Mouse (Mus musculus) stomach, embryonic 15.5 days (tissue): ENCODE measurements around the gene Fblim1. TPM values are rescaled to one million over a fixed set of nuclear protein-coding genes. Genes with fewer than 3 reads are reported as not detected.

Source experiments
- ATAC-seq: fragments of 200-750 bp; cut with Nextera tagmentation; 2 replicates; pipeline ENCODE4 v1.8.0; 2017; ENCODE audit warnings: low read depth, moderate number of reproducible peaks, moderate TSS enrichment; ENCODE audit not compliant: insufficient read depth, low FRiP score
- H3K27ac ChIP-seq: fragments of 300-500 bp; sonication (generic); 2 replicates; pipeline ENCODE4 v1.5.1; 2015; ENCODE audit warnings: mild to moderate bottlenecking, inconsistent platforms
- H3K27me3 ChIP-seq: fragments of 300-500 bp; sonication (generic); replicated peaks from 2 replicates; pipeline ENCODE4 v1.6.1; 2015; ENCODE audit warnings: inconsistent platforms
- H3K36me3 ChIP-seq: fragments of 300-500 bp; sonication (generic); 2 replicates; pipeline ENCODE4 v1.6.1; 2015; ENCODE audit warnings: inconsistent platforms
- H3K4me1 ChIP-seq: fragments of 300-500 bp; sonication (generic); 2 replicates; pipeline ENCODE4 v1.6.1; 2015; ENCODE audit warnings: inconsistent platforms
- H3K4me2 ChIP-seq: fragments of 300-500 bp; sonication (generic); 2 replicates; pipeline ENCODE4 v1.6.1; 2015; ENCODE audit warnings: mild to moderate bottlenecking, inconsistent platforms
- H3K4me3 ChIP-seq: fragments of 300-500 bp; sonication (generic); replicated peaks from 2 replicates; pipeline ENCODE4 v1.5.1; 2015; ENCODE audit warnings: inconsistent platforms
- H3K9ac ChIP-seq: fragments of 300-500 bp; sonication (generic); 2 replicates; pipeline ENCODE4 v1.6.1; 2015; ENCODE audit warnings: inconsistent platforms
- H3K9me3 ChIP-seq: fragments of 300-500 bp; sonication (generic); 2 replicates; pipeline ENCODE4 v1.6.1; 2016; ENCODE audit warnings: inconsistent platforms
- WGBS: fragments of 180-500 bp; shearing (Covaris S2); methylation state at CpG from one replicate; pipeline ENCODE4 v1.1.7; 2015; 5-methylcytosine and 5-hydroxymethylcytosine counted together
- polyA plus RNA-seq: library from polyadenylated mRNA; unstranded; fragments of >200 nt; fragmentation: Nextera tagmentation; extraction: Ambion mirVana; gene quantifications from 2 replicates; pipeline ENCODE4 v1.2.1, GENCODE M21; 2015

Fblim1 gene
- polyA plus RNA-seq, 1 experiment from 2014 or later: 71.1 TPM

DNA sequence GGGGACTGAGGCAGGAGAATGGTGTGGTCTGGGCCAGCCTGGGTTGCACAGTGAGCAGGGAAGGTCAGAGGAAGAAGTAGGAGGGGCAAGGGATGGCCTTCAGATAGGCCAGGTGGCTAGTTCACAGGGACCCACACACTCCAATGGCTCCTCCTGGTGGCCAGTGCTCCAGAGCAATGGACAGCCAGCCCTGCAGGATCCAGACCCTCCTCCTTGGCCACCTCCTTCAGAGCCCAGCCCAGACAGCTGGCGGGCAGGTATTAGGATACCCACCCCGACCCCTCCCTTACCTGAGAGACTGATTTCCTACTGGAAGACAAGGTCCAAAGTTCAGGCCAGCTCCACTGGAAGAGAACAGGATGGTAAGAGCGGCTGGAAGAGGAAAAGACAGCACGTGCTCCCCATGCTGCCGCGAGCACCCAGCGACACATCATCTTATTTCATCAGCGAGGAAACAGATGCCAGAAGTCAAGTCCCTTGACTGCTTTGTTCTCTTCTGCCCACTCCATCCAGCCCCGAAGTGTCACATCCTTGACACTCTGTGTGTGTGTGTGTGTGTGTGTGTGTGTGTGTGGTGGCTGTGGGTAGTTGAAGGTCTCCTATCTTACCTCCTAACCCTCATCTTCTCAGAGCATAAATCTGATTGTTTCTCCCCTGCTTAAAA lies 10.2 kb downstream of the Fblim1 start:
- ATAC-seq: no peak
- WGBS: 73% methylated on average over 9 of the region's 9 CpGs
- no peak overlapping the region for H3K9ac ChIP-seq
- H3K27ac ChIP-seq: no peak overlapping the region
- H3K27me3 ChIP-seq: no peaks in the 10 kb centered on the region
- no peaks in the 10 kb centered on the region for H3K9me3 ChIP-seq
- no peak overlapping the region for H3K4me3 ChIP-seq
- H3K36me3 ChIP-seq: peaks cover 27% of the 10 kb centered on the region
- peaks cover 30% of the 10 kb centered on the region for H3K4me1 ChIP-seq
- no peak overlapping the region for H3K4me2 ChIP-seq

GRCm38 (mm10) chr4:141595138-141595537 lies 10.8 kb downstream of the Fblim1 start:
- Histone ChIP-seq H3K9me3 (no peaks in the 10 kb centered on the region), H3K4me1 (peaks cover 24% of the 10 kb centered on the region), H3K4me3 (no peak overlapping the region), H3K27me3 (no peaks in the 10 kb centered on the region), H3K9ac (no peak overlapping the region), H3K4me2 (no peak overlapping the region), H3K36me3 (peaks cover 30% of the 10 kb centered on the region), H3K27ac (no peak overlapping the region)
- no peak for ATAC-seq
- 92% methylated on average over 11 of the region's 11 CpGs for WGBS

DNA sequence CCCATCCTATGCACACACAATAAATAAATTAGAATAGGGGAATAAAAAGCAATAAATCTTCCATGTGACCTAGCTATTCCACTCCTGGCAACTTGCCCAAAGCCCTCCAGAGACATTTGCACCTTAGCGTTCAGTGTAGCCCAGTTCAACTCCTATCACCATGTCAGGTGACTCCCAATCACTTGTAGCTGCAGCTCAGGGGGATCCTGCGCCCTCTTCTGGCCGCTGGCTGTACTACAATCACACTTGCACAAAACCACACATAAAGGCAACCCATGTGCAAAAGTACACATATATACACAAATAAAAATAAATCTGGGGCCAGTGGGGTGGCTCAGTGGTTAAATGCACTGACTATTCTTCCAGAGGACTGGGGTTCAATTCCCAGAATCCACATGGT lies 14.3 kb downstream of the Fblim1 start:
- H3K4me3 ChIP-seq: no peak overlapping the region
- ATAC-seq: no peak
- peaks cover 4% of the 10 kb centered on the region; the same call in 1 of the 2 replicates for H3K4me1 ChIP-seq
- no peak overlapping the region for H3K4me2 ChIP-seq
- no peak overlapping the region for H3K9ac ChIP-seq
- no peaks in the 10 kb centered on the region for H3K27me3 ChIP-seq
- H3K36me3 ChIP-seq: peaks cover 59% of the 10 kb centered on the region
- H3K9me3 ChIP-seq: no peaks in the 10 kb centered on the region
- H3K27ac ChIP-seq: no peak overlapping the region
- WGBS: 23% methylated on average over 3 of the region's 3 CpGs

DNA sequence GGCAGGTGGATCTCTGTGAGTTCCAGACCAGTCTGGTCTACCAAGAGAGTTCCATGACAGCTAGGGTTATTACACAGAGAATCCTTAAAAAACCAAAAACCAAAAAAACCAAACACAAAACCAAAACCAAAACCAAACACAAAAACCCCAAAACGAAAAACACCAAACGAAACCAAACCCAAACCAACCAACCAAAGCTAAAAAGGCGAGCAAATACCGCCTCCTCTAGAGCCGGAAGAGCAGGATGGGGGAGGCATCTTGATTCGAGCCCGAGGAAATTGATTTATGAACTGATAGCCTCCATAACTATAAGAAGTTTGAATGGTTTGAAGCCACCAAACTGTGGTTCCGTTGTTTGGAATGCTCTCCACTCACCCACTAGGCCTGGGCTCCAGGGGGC lies 22.0 kb downstream of the Fblim1 start:
- 92% methylated on average over 8 of the region's 8 CpGs for WGBS
- Histone ChIP-seq H3K27ac (no peak overlapping the region), H3K4me3 (no peak overlapping the region), H3K9ac (no peak overlapping the region), H3K36me3 (peaks cover 41% of the 10 kb centered on the region), H3K4me2 (no peak overlapping the region), H3K27me3 (no peaks in the 10 kb centered on the region), H3K4me1 (no peaks in the 10 kb centered on the region), H3K9me3 (no peaks in the 10 kb centered on the region)
- no peak for ATAC-seq

DNA sequence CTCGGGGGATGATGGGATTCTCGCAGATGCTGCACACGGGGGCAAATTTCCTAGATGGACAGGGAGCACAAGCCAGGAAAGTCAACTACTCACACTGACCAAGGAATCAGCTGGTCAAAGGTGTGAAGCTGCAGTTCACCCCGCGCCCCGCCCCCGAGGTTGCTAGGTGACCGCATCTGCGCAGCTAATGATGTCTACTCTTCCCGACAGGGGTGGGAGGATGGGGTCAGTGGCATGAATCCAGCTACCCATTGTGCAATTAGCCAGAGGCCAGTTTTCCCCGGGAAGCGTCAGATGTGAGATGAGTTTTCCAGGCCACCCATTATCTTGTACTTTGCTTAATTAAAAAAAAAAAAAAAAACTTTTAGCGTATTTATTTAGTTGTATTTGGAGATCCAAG lies 24.8 kb downstream of the Fblim1 start:
- no peaks in the 10 kb centered on the region for H3K27me3 ChIP-seq
- H3K27ac ChIP-seq: no peak overlapping the region
- no peak overlapping the region for H3K9ac ChIP-seq
- no peaks in the 10 kb centered on the region for H3K9me3 ChIP-seq
- 89% methylated on average over 13 of the region's 13 CpGs for WGBS
- ATAC-seq: no peak
- H3K4me1 ChIP-seq: no peaks in the 10 kb centered on the region
- H3K4me3 ChIP-seq: no peak overlapping the region
- peaks cover 35% of the 10 kb centered on the region for H3K36me3 ChIP-seq
- no peak overlapping the region for H3K4me2 ChIP-seq

GRCm38 (mm10) chr4:141578833-141579232 lies 27.1 kb downstream of the Fblim1 start:
- Histone ChIP-seq H3K9me3 (no peaks in the 10 kb centered on the region), H3K4me2 (no peak overlapping the region), H3K27me3 (no peaks in the 10 kb centered on the region), H3K9ac (no peak overlapping the region), H3K4me3 (no peak overlapping the region), H3K27ac (peak overlapping the region; percentile 69; the same call in 1 of the 2 replicates), H3K36me3 (peaks cover 26% of the 10 kb centered on the region), H3K4me1 (no peaks in the 10 kb centered on the region)
- peak; percentile 78 for ATAC-seq
- WGBS: 34% methylated on average over 3 of the region's 3 CpGs

DNA sequence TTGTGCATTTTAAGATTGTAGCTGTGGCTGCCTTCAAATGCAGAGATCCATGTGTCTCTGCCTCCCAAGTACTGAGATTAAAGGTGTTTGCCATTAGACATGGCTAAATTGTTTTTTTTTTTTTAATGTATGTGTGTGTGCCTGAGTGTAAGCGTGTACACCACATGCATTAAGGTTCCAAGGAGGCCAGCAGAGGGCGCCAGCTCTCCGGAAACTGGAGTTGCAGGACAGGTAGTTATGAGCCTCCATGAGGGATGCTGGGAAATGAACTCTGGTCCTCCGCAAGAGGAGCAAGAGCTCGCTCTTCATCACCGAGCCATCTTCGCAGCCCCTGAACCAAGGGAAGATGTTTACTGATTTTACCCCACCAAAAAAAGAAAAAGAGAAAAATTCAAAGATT lies 29.0 kb downstream of the Fblim1 start:
- H3K27ac ChIP-seq: no peak overlapping the region
- H3K9me3 ChIP-seq: no peaks in the 10 kb centered on the region
- H3K4me2 ChIP-seq: no peak overlapping the region
- H3K36me3 ChIP-seq: peaks cover 15% of the 10 kb centered on the region
- 0 out of 2 replicates have a peak, but pooled peaks cover 7% of the 10 kb centered on the region for H3K4me1 ChIP-seq
- WGBS: 93% methylated on average over 7 of the region's 7 CpGs
- H3K4me3 ChIP-seq: no peak overlapping the region
- ATAC-seq: no peak
- no peaks in the 10 kb centered on the region for H3K27me3 ChIP-seq
- no peak overlapping the region for H3K9ac ChIP-seq

DNA sequence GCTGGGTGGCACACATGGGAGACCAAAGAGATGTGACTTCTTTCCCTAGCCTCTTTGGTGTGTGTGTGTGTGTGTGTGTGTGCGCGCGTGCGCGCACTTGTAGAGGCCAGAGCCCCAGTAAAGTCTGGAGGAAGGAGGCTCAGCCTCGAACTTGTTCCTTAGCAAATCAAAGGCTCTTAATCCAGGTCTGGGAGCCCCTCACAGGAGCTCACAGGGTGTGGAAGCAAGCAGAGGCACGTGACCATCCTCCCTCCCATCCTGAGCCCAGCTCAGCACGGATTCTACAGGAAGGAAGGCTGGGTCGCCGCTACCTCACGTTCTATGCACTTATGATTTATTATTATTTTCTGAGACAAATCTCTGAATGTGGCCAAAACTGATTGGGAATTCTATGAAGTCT lies 29.5 kb downstream of the Fblim1 start:
- Histone ChIP-seq H3K9ac (no peak overlapping the region), H3K4me1 (0 out of 2 replicates have a peak, but pooled peaks cover 8% of the 10 kb centered on the region), H3K27ac (no peak overlapping the region), H3K9me3 (no peaks in the 10 kb centered on the region), H3K4me2 (no peak overlapping the region), H3K36me3 (peaks cover 15% of the 10 kb centered on the region), H3K27me3 (no peaks in the 10 kb centered on the region), H3K4me3 (no peak overlapping the region)
- no peak for ATAC-seq
- 79% methylated on average over 11 of the region's 11 CpGs for WGBS

GRCm38 (mm10) chr4:141574789-141575702 lies 30.9 kb downstream of the Fblim1 start:
- Histone ChIP-seq H3K27me3 (no peaks in the 10 kb centered on the region), H3K9me3 (no peaks in the 10 kb centered on the region), H3K27ac (0 out of 2 replicates have a peak overlapping the region, but pooled peaks have one; percentile 31), H3K36me3 (peaks cover 10% of the 10 kb centered on the region), H3K4me1 (0 out of 2 replicates have a peak, but pooled peaks cover 11% of the 10 kb centered on the region), H3K4me2 (peak overlapping the region; percentile 33; the same call in 1 of the 2 replicates), H3K4me3 (no peak overlapping the region), H3K9ac (no peak overlapping the region)
- peak; percentile 28; the same call in 1 of the 2 replicates for ATAC-seq
- 36% methylated on average over 27 of the region's 27 CpGs for WGBS

DNA sequence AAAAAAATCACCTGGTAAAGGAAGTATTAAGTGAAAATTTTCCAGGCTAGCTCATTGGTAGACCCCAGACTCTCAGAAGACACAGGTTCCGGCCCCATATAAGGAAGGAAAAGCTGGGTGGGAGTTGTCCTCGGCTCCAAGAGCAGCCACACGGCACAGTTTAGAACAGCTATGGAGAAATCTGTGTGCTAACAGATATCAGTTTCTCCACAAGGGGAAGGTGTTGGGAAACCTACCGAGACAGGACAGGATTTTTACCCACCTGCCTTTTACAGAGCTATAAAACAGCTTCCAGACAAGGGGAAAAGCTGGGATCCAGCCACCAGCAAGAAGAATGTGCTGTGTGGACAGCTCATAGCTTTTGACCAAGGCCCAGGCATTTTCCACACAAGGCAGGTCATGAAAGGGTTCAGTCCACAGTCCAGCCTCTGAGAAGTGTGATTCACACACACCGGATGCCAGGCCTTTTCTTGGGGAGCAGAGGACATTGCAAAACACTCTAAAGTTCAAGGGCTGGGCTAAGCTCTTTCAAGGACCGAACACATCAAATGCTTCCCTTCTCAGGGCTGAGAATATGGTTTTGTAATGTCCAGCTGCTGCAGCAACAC lies 32.4 kb downstream of the Fblim1 start:
- peak overlapping the region; percentile 75 for H3K27ac ChIP-seq
- no peak overlapping the region for H3K4me3 ChIP-seq
- no peak overlapping the region for H3K9ac ChIP-seq
- 38% methylated on average over 6 of the region's 6 CpGs for WGBS
- H3K27me3 ChIP-seq: no peaks in the 10 kb centered on the region
- H3K36me3 ChIP-seq: peaks cover 10% of the 10 kb centered on the region
- H3K4me2 ChIP-seq: 0 out of 2 replicates have a peak overlapping the region, but pooled peaks have one; percentile 14
- 0 out of 2 replicates have a peak, but pooled peaks cover 11% of the 10 kb centered on the region for H3K4me1 ChIP-seq
- no peaks in the 10 kb centered on the region for H3K9me3 ChIP-seq
- no peak for ATAC-seq

DNA sequence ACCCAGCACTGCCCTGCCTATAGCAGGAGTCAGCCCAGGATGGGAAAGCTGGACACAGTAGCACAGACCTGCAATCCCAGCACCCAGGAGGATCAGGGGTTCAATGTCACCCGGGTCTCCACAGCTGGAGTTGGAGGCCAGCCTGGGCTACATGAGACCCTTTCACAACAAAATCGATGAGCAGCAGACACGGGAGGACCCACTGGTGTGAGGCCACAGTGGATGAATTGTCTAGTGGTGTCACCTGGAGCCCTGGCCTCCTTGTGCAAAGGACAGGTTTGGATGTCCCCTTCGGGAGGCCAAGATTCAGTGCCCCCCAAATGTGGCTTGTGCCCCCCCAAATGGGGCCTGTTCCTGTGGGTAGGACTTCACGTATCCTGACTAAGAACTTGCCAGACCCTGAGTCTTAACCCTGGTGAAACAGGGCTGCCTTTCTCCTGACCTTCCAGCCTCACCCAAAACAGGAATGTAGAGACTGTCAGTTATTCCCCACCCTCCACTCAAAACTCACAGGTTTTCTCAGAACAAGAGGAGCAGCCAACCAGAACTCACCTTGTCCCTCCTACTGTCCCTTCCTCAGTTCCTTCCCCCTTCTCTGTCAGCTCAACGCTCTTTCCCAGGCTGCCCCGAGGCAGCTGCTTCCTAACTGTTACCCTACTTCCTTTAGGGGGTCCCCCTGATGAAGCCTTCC lies 33.1 kb downstream of the Fblim1 start:
- H3K9me3 ChIP-seq: no peaks in the 10 kb centered on the region
- peak; percentile 5; the same call in 1 of the 2 replicates for ATAC-seq
- no peaks in the 10 kb centered on the region for H3K27me3 ChIP-seq
- WGBS: 62% methylated on average over 7 of the region's 7 CpGs
- no peak overlapping the region for H3K9ac ChIP-seq
- H3K4me3 ChIP-seq: no peak overlapping the region
- 0 out of 2 replicates have a peak, but pooled peaks cover 11% of the 10 kb centered on the region for H3K4me1 ChIP-seq
- peaks cover 10% of the 10 kb centered on the region for H3K36me3 ChIP-seq
- 0 out of 2 replicates have a peak overlapping the region, but pooled peaks have one; percentile 14 for H3K4me2 ChIP-seq
- peak overlapping the region; percentile 75 for H3K27ac ChIP-seq
